Mouse (Mus musculus): ENCODE data around the gene Olfr279. TPM values are rescaled to one million over a fixed set of nuclear protein-coding genes. Genes with fewer than 3 reads are reported as not detected.

The Olfr279 gene
- polyA plus RNA-seq, 1 experiment: 0.13 TPM

- no peak for TF ChIP-seq POLR2A (IDR thresholded peaks at IDR 0.05; ENCODE audit: borderline replicate concordance, extremely low read depth, low read depth, low read length)
- TF ChIP-seq CTCF (IDR thresholded peaks at IDR 0.05; ENCODE audit: insufficient read depth, low read length): no peak
- 60% methylated on average over 4 of the region's 4 CpGs for WGBS
Observed at GRCm38 (mm10) chr15:98537923-98538322, 45.7 kb downstream of the Olfr279 start.

GRCm38 (mm10) chr15:98541064-98541463, 48.9 kb downstream of the Olfr279 start:
- H3K4me3 ChIP-seq (replicated peaks; ENCODE audit: extremely low read depth, low read depth, low read length): no peak overlapping the region
- H3K4me1 ChIP-seq (ENCODE audit: control insufficient read depth, insufficient read depth, low read length): peaks cover 3% of the 10 kb centered on the region
- no peak for DNase-seq
- 56% methylated on average over 6 of the region's 6 CpGs for WGBS
- TF ChIP-seq CTCF (IDR thresholded peaks at IDR 0.05; ENCODE audit: insufficient read depth, low read length) (no peak), POLR2A (IDR thresholded peaks at IDR 0.05; ENCODE audit: borderline replicate concordance, extremely low read depth, low read depth, low read length) (peak; percentile 14; the same call in 1 of the 2 replicates)

More at GRCm38 (mm10) chr15:98537923-98538322, 45.7 kb downstream of the Olfr279 start:
- Histone ChIP-seq H3K4me3 (replicated peaks; ENCODE audit: extremely low read depth, low read depth, low read length) (no peak overlapping the region), H3K4me1 (ENCODE audit: control insufficient read depth, insufficient read depth, low read length) (peaks cover 3% of the 10 kb centered on the region)
- DNase-seq: no peak

GRCm38 (mm10) chr15:98543341-98543740, 51.1 kb downstream of the Olfr279 start:
- DNase-seq: no peak
- 91% methylated on average over 4 of the region's 4 CpGs for WGBS
- Histone ChIP-seq H3K4me1 (ENCODE audit: control insufficient read depth, insufficient read depth, low read length) (peaks cover 3% of the 10 kb centered on the region), H3K4me3 (replicated peaks; ENCODE audit: extremely low read depth, low read depth, low read length) (no peak overlapping the region)
- TF ChIP-seq POLR2A (IDR thresholded peaks at IDR 0.05; ENCODE audit: borderline replicate concordance, extremely low read depth, low read depth, low read length) (no peak), CTCF (IDR thresholded peaks at IDR 0.05; ENCODE audit: insufficient read depth, low read length) (no peak)

DNA sequence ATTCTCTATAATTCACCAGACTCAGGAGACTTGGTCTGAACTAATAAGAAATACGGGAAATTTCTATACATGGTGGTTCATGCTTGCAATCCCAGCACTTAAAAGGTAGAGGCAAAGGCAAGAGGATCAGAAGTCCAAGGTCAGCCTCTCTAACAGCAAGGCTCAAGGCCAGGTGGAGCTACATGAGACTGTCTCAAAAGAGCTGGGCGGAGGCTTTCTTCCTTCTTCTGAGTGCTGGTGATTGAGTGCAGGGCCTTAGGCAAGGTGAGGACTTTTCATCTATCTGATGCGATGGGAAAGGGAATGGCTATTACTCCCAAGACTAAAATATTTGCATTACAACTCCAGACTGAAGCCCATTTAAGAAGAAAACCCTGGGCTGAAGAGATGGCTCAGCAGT, 52.9 kb downstream of the Olfr279 start:
- DNase-seq: no peak
- no peak overlapping the region for H3K4me3 ChIP-seq (replicated peaks; ENCODE audit: extremely low read depth, low read depth, low read length)
- WGBS: 94% methylated on average over 3 of the region's 3 CpGs
- no peak for TF ChIP-seq CTCF (IDR thresholded peaks at IDR 0.05; ENCODE audit: insufficient read depth, low read length)
- TF ChIP-seq POLR2A (IDR thresholded peaks at IDR 0.05; ENCODE audit: borderline replicate concordance, extremely low read depth, low read depth, low read length): no peak
- H3K4me1 ChIP-seq (ENCODE audit: control insufficient read depth, insufficient read depth, low read length): peaks cover 3% of the 10 kb centered on the region

DNA sequence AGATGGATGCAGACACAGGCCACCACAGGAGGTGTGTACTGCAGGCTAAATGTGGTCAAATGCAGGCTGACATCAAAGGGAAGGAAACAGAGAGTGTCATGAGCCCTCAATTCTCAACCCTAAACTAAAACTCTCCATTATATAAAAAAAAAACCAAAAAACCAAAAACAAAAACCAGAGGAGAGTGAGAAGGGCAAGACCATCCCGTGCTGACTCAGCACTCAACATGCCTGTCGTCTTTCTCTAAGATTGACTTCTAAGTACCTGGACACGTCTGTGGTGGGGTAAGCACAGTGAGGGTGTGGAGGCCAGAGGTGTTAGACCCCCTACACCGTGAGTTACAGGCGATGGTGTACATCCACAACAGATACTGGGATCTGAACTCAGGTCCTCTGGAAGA, 54.6 kb downstream of the Olfr279 start:
- no peak overlapping the region for H3K4me3 ChIP-seq (replicated peaks; ENCODE audit: extremely low read depth, low read depth, low read length)
- DNase-seq: no peak
- WGBS: 91% methylated on average over 5 of the region's 5 CpGs
- no peaks in the 10 kb centered on the region for H3K4me1 ChIP-seq (ENCODE audit: control insufficient read depth, insufficient read depth, low read length)
- no peak for TF ChIP-seq POLR2A (IDR thresholded peaks at IDR 0.05; ENCODE audit: borderline replicate concordance, extremely low read depth, low read depth, low read length)
- no peak for TF ChIP-seq CTCF (IDR thresholded peaks at IDR 0.05; ENCODE audit: insufficient read depth, low read length)

Other genes with a start within 250 kb of the Olfr279 start
- not detected in 2 replicates for gene H1fnt, start 235.1 kb upstream of the Olfr279 start, polyA plus RNA-seq (2012; rRNA removed)
- gene Zfp641, start 196.2 kb upstream of the Olfr279 start, polyA plus RNA-seq (2012; rRNA removed): 7.7 and 9.6 TPM in 2 replicates
- not detected in 2 replicates for gene Olfr285, start 175.0 kb upstream of the Olfr279 start, polyA plus RNA-seq (2012; rRNA removed)
- not detected in 2 replicates for gene Olfr284, start 151.4 kb upstream of the Olfr279 start, polyA plus RNA-seq (2012; rRNA removed)
- not detected in 2 replicates for gene Olfr283, start 111.5 kb upstream of the Olfr279 start, polyA plus RNA-seq (2012; rRNA removed)
- not detected in 2 replicates for gene Olfr282, start 61.2 kb upstream of the Olfr279 start, polyA plus RNA-seq (2012; rRNA removed)
- gene Olfr281, start 39.8 kb upstream of the Olfr279 start, polyA plus RNA-seq (2012; rRNA removed): not detected in 2 replicates
- 0.03 and 0.05 TPM in 2 replicates for gene OR5BS1P, start 22.5 kb upstream of the Olfr279 start, polyA plus RNA-seq (2012; rRNA removed)
- gene Lalba, start 9.7 kb upstream of the Olfr279 start, polyA plus RNA-seq (2012; rRNA removed): 0.39 TPM in 1 of 2 replicates, not detected in the other
- gene Kansl2, start 41.9 kb downstream of the Olfr279 start, polyA plus RNA-seq (2012; rRNA removed): 26.7 and 32.1 TPM in 2 replicates
- gene Ccnt1, start 78.5 kb downstream of the Olfr279 start, polyA plus RNA-seq (2012; rRNA removed): 10.4 and 13.0 TPM in 2 replicates
- not detected in 2 replicates for gene 4930415O20Rik, start 78.6 kb downstream of the Olfr279 start, polyA plus RNA-seq (2012; rRNA removed)
- gene Adcy6, start 117.7 kb downstream of the Olfr279 start, polyA plus RNA-seq (2012; rRNA removed): 52.3 and 62.8 TPM in 2 replicates
- 34.1 and 37.1 TPM in 2 replicates for gene Cacnb3, start 138.4 kb downstream of the Olfr279 start, polyA plus RNA-seq (2012; rRNA removed)
- 28.4 and 38.9 TPM in 2 replicates for gene Ddx23, start 170.5 kb downstream of the Olfr279 start, polyA plus RNA-seq (2012; rRNA removed)
- gene Rnd1, start 185.1 kb downstream of the Olfr279 start, polyA plus RNA-seq (2012; rRNA removed): 19.6 and 23.6 TPM in 2 replicates
- gene Ccdc65, start 215.8 kb downstream of the Olfr279 start, polyA plus RNA-seq (2012; rRNA removed): 3.1 and 3.6 TPM in 2 replicates
- 11.1 and 12.5 TPM in 2 replicates for gene Fkbp11, start 235.8 kb downstream of the Olfr279 start, polyA plus RNA-seq (2012; rRNA removed)